Mouse (Mus musculus) stomach, postnatal 0 days (tissue): ENCODE measurements at regions not wholly inside any gene's neighbourhood (a gene's known extent, or its start where the extent isn't known, plus 50 kb on each side); places are given as distances from the start of the nearest gene placed in this dataset.
A peak's percentile ranks its signal among the peaks of the same experiment; 100 is the strongest.

ENCODE experiments used
- ATAC-seq: fragments of 200-750 bp; cut with Nextera tagmentation; 2 replicates; pipeline ENCODE4 v1.8.0; 2017; ENCODE audit not compliant: low FRiP score, low TSS enrichment
- DNase-seq: peaks from one replicate; pipeline ENCODE4 v3.0.0-alpha.2; 2016; ENCODE audit warnings: low spot score
- H3K27ac ChIP-seq: fragments of 300-500 bp; sonication (generic); replicated peaks from 2 replicates; pipeline ENCODE4 v1.5.1; 2014; ENCODE audit warnings: mild to moderate bottlenecking, control low read depth
- H3K27me3 ChIP-seq: fragments of 300-500 bp; sonication (generic); 2 replicates; pipeline ENCODE4 v1.6.1; 2014; ENCODE audit warnings: low read length; ENCODE audit not compliant: control insufficient read depth, insufficient read depth
- H3K36me3 ChIP-seq: fragments of 300-500 bp; sonication (generic); 2 replicates; pipeline ENCODE4 v1.6.1; 2014; ENCODE audit warnings: low read length, mixed read lengths; ENCODE audit not compliant: control insufficient read depth, insufficient read depth
- H3K4me1 ChIP-seq: fragments of 300-500 bp; sonication (generic); replicated peaks from 2 replicates; pipeline ENCODE4 v1.6.1; 2014; ENCODE audit warnings: antibody characterized with exemption; ENCODE audit not compliant: control insufficient read depth, insufficient read depth
- H3K4me2 ChIP-seq: fragments of 300-500 bp; sonication (generic); replicated peaks from 2 replicates; pipeline ENCODE4 v1.6.1; 2014; ENCODE audit warnings: low read depth, mild to moderate bottlenecking, control low read depth, moderate library complexity
- H3K4me3 ChIP-seq: fragments of 300-500 bp; sonication (generic); 2 replicates; pipeline ENCODE4 v1.5.1; 2014; ENCODE audit warnings: low read depth, low read length, control low read depth
- H3K9ac ChIP-seq: fragments of 300-500 bp; sonication (generic); 2 replicates; pipeline ENCODE4 v1.6.1; 2014; ENCODE audit warnings: mild to moderate bottlenecking, low read length, control low read depth, mixed read lengths
- H3K9me3 ChIP-seq: fragments of 300-500 bp; sonication (generic); 2 replicates; pipeline ENCODE4 v1.6.1; 2016; ENCODE audit warnings: low read length; ENCODE audit not compliant: control insufficient read depth
- CTCF ChIP-seq: IDR thresholded peaks from 2 replicates; pipeline ENCODE4 v1.5.1; 2016; ENCODE audit warnings: antibody characterized with exemption, low read depth, mild to moderate bottlenecking, moderate library complexity
- EP300 ChIP-seq: optimal IDR thresholded peaks from 2 replicates; pipeline ENCODE3; 2016; ENCODE audit warnings: antibody characterized with exemption
- WGBS: fragments of 180-500 bp; shearing (Covaris S2); extraction: QIAGEN DNeasy Blood & Tissue Kit; methylation state at CpG from one replicate; pipeline ENCODE4 v1.1.7; 2014; 5-methylcytosine and 5-hydroxymethylcytosine counted together

DNA sequence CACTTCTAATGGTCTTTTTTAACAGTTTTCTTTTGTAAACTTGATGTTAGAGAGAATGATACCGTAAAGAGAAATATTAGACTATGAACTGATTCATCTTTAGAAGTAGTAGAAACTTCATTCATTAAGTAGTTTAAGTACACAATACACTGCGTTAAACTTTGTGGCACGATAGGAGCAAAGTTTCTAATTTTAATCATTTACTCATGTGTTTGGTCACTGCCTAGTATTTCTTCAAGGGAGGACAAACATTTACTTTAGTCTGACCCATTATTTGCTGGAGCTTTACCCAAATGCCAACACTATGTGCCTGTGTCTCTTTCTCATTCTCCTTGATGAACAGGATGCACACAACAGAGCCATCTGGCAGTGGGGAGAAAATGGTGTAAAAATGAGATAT is 200.6 kb downstream of the Chm start:
- 40% methylated on average over 3 of the region's 3 CpGs for WGBS

DNA sequence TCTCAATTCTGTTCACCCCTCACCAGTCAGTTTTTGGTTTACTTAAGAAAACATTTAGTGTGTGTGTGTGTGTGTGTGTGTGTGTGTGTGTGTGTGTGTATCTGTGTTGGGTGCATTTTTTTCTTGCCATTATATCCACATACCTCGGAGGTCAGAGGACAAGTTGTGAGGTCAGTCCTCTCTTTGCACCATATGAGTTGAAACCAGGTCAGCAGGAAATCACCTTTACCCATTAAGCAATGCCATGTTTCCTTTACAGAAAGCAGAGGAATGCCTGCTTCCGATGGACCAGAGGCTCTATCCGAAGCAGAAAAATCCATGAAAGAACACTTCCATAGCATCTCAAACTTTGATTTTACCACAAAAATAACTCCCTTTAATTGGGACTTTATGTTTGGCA is 201.2 kb downstream of the Chm start:
- H3K4me1 ChIP-seq = no peaks in the 10 kb centered on the region
- H3K4me3 ChIP-seq = no peak overlapping the region
- no peaks in the 10 kb centered on the region for H3K36me3 ChIP-seq
- 25% methylated on average over 3 of the region's 3 CpGs for WGBS
- H3K27me3 ChIP-seq = no peaks in the 10 kb centered on the region
- no peak for DNase-seq
- H3K27ac ChIP-seq = no peak overlapping the region
- no peak for TF ChIP-seq CTCF
- no peak for TF ChIP-seq EP300
- no peaks in the 10 kb centered on the region for H3K9me3 ChIP-seq
- no peak overlapping the region for H3K4me2 ChIP-seq
- ATAC-seq = no peak
- no peak overlapping the region for H3K9ac ChIP-seq

More for the DNA sequence above, 200.6 kb downstream of the Chm start:
- TF ChIP-seq EP300 = no peak
- TF ChIP-seq CTCF = no peak
- DNase-seq = no peak
- no peak for ATAC-seq
- Histone ChIP-seq H3K36me3 (no peaks in the 10 kb centered on the region), H3K4me1 (no peaks in the 10 kb centered on the region), H3K4me2 (no peak overlapping the region), H3K27ac (no peak overlapping the region), H3K27me3 (no peaks in the 10 kb centered on the region), H3K9me3 (no peaks in the 10 kb centered on the region), H3K9ac (no peak overlapping the region), H3K4me3 (no peak overlapping the region)

DNA sequence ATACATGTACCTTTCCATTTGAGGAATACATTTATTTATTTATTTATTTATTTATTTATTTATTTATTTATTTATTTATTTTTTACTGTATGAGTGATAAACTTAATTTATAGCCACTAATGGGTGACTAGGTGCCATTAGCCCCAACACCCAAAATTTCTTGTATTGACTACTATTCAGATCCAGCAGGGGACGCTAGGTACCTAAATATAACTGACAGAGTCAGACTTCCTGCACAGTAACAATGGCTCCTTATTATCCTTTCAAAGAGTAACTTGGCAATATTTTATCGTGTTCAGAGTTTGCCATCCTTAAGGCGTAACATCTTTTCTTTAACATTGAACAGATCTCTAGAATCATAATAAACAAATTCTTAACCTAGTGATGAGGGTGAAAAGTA is 206.7 kb downstream of the Chm start:
- TF ChIP-seq EP300 (no peak), CTCF (peak; percentile 71)
- Histone ChIP-seq H3K27ac (no peak overlapping the region), H3K27me3 (no peaks in the 10 kb centered on the region), H3K4me1 (no peaks in the 10 kb centered on the region), H3K4me3 (no peak overlapping the region), H3K4me2 (no peak overlapping the region), H3K9ac (no peak overlapping the region), H3K36me3 (no peaks in the 10 kb centered on the region), H3K9me3 (no peaks in the 10 kb centered on the region)
- no peak for DNase-seq
- ATAC-seq = no peak
- 59% methylated on average over 3 of the region's 3 CpGs for WGBS

DNA sequence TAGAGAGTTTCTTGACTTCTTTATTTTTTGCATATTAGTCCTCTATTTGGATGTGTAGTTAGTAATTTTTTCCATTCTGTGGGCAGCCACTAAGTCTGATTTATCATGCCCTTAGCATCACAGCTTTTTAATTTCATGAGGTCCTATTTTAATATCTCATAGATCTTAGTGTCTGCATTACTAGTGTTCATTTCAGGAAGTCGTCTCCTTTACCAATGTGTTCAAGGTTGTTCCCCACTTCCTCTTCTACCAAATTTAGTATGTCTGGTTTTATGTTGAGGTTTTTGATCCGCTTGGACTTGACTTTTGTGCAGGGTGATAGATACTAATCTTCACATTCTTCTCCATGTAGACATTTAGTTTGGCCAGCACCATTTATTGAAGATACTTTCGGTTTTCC is 221.2 kb downstream of the Chm start:
- H3K4me3 ChIP-seq = no peak overlapping the region
- H3K9ac ChIP-seq = no peak overlapping the region
- H3K4me2 ChIP-seq = no peak overlapping the region
- 81% methylated on average over 3 of the region's 3 CpGs for WGBS
- H3K27ac ChIP-seq = no peak overlapping the region
- no peaks in the 10 kb centered on the region for H3K9me3 ChIP-seq
- no peak for TF ChIP-seq CTCF
- no peak for TF ChIP-seq EP300
- DNase-seq (no peak), ATAC-seq (no peak)
- no peaks in the 10 kb centered on the region for H3K27me3 ChIP-seq
- no peaks in the 10 kb centered on the region for H3K4me1 ChIP-seq
- H3K36me3 ChIP-seq = no peaks in the 10 kb centered on the region

DNA sequence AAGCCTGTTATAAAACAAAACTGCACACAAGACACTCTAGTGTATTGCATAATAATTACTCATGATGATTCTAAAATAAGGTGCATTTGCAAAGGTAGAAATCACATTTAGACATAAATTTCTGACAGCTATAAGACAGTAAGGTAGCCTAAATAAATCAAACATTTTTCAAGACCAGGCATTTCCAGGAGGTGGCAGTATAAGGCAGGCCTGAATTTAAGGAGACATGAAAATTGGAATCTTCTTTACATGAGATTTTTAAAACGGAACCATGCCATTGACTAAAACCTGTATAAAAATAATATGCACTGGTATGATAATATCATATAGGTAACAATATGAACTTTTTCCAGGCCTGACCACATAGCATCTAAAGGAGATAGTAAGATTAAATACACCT is 235.5 kb downstream of the Chm start:
- no peaks in the 10 kb centered on the region for H3K4me1 ChIP-seq
- TF ChIP-seq EP300 = no peak
- peak; percentile 70 for TF ChIP-seq CTCF
- 38% methylated on average over 1 of the region's 1 CpGs for WGBS
- H3K9me3 ChIP-seq = no peaks in the 10 kb centered on the region
- H3K4me2 ChIP-seq = no peak overlapping the region
- H3K9ac ChIP-seq = no peak overlapping the region
- H3K27ac ChIP-seq = no peak overlapping the region
- H3K27me3 ChIP-seq = no peaks in the 10 kb centered on the region
- H3K4me3 ChIP-seq = no peak overlapping the region
- ATAC-seq (no peak), DNase-seq (no peak)
- no peaks in the 10 kb centered on the region for H3K36me3 ChIP-seq

DNA sequence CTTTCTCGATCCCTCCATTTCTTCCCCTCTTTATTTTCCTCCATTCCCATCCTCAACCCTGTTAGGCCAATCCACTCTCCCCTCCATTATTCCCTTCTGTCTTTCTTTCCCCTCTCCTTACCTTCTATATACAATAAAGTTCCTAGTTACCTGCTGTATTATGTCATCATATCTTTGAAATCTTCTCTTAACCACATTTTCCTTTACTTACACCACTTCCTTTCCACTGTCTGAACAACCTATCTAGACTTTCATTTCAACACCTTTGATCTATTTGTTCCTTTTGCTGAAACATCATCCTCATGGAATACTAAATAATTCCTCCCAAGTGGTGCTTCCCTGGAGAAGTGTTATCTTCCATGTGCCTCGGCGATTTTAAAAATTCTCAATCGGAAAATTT is 237.8 kb downstream of the Chm start:
- no peak overlapping the region for H3K27ac ChIP-seq
- no peak overlapping the region for H3K4me2 ChIP-seq
- no peaks in the 10 kb centered on the region for H3K27me3 ChIP-seq
- DNase-seq (no peak), ATAC-seq (no peak)
- WGBS = 77% methylated on average over 4 of the region's 4 CpGs
- no peaks in the 10 kb centered on the region for H3K4me1 ChIP-seq
- no peak overlapping the region for H3K4me3 ChIP-seq
- H3K9me3 ChIP-seq = no peaks in the 10 kb centered on the region
- no peak overlapping the region for H3K9ac ChIP-seq
- H3K36me3 ChIP-seq = no peaks in the 10 kb centered on the region
- TF ChIP-seq EP300 (no peak), CTCF (no peak)
